In the genomic region with DNA sequence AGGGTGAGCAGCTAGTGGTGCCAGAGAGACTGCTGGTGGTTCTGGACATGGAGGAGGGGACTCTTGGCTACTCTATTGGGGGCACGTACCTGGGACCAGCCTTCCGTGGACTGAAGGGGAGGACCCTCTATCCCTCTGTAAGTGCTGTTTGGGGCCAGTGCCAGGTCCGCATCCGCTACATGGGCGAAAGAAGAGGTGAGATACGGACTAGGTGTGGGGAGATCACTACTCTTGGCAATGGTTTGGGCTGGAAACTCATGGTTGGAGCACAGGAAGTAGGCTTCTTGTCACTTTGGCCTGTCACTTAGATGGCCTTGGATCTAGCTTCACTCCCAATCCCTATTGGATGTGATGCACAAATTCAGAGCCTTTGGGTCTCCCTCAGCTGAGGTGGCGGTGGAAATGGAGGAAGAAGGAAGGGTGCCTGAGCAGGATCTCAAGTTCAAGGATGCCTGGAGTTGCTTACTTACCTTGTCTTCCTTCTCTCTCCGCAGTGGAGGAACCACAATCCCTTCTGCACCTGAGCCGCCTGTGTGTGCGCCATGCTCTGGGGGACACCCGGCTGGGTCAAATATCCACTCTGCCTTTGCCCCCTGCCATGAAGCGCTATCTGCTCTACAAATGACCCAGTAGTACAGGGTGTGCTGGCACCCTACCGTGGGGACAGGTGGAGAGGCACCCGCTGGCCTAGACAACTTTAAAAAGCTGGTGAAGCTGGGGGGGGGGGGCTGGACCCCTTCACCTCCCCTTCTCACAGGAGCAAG, we compare ENCODE assay signal across 8 mouse cellular contexts. TPM values are rescaled to one million over a fixed set of nuclear protein-coding genes. Genes with fewer than 3 reads are reported as not detected.
A peak's percentile ranks its signal among the peaks of the same experiment; 100 is the strongest.
DNase-seq lines count a peak whose midpoint lies in the region; ATAC-seq lines count a peak whose summit lies in the region.

No protein-coding gene starts in this region.

- 40% methylated on average over 14 of the region's 14 CpGs for WGBS in neural tube, embryonic 11.5 days
- 50% methylated on average over 14 of the region's 14 CpGs for WGBS in limb, embryonic 11.5 days
- 38% methylated on average over 14 of the region's 14 CpGs for WGBS in stomach, embryonic 15.5 days

- H3K4me2 ChIP-seq in neural tube, embryonic 11.5 days (ENCODE audit: low read depth): peak overlapping the region; percentile 99
- peak overlapping the region; percentile 95 for H3K4me2 ChIP-seq in limb, embryonic 11.5 days (ENCODE audit: low read depth, severe bottlenecking)
- H3K4me2 ChIP-seq in stomach, embryonic 15.5 days: peak overlapping the region; percentile 97

- peaks cover 7% of the 10 kb centered on the region; the same call in 1 of the 2 replicates for H3K36me3 ChIP-seq in neural tube, embryonic 11.5 days (ENCODE audit: control insufficient read depth, insufficient read depth, low read length)
- peaks cover 9% of the 10 kb centered on the region; the same call in 1 of the 2 replicates for H3K36me3 ChIP-seq in limb, embryonic 11.5 days (ENCODE audit: control insufficient read depth, insufficient read depth, low read length)
- peaks cover 16% of the 10 kb centered on the region for H3K36me3 ChIP-seq in stomach, embryonic 15.5 days

- H3K9me3 ChIP-seq in neural tube, embryonic 11.5 days (ENCODE audit: control insufficient read depth, low read length): no peaks in the 10 kb centered on the region
- H3K9me3 ChIP-seq in limb, embryonic 11.5 days (ENCODE audit: control insufficient read depth, low read length): no peaks in the 10 kb centered on the region
- no peaks in the 10 kb centered on the region for H3K9me3 ChIP-seq in stomach, embryonic 15.5 days

- H3K9ac ChIP-seq in neural tube, embryonic 11.5 days (ENCODE audit: low read length): peak overlapping the region; percentile 65; the same call in 1 of the 2 replicates
- peak overlapping the region; percentile 64 for H3K9ac ChIP-seq in limb, embryonic 11.5 days (ENCODE audit: low read length)
- peak overlapping the region; percentile 58 for H3K9ac ChIP-seq in stomach, embryonic 15.5 days

- peak; percentile 36 for DNase-seq in cerebellum, adult 11 months
- DNase-seq in cerebellum, postnatal 4 days (ENCODE audit: low spot score in 2 of 2): no peak
- DNase-seq in neural tube, embryonic 11.5 days (ENCODE audit: low spot score): no peak
- no peak for DNase-seq in neural tube, embryonic 10.5 days (ENCODE audit: extremely low spot score, low spot score)
- DNase-seq in limb, embryonic 11.5 days (ENCODE audit: low spot score): no peak
- DNase-seq in right cerebral cortex, postnatal 25 days: no peak
- DNase-seq in urinary bladder, postnatal 4 days (ENCODE audit: low spot score in 2 of 2): no peak

- H3K4me3 ChIP-seq in neural tube, embryonic 11.5 days (ENCODE audit: low read depth, low read length): peak overlapping the region; percentile 52
- H3K4me3 ChIP-seq in limb, embryonic 11.5 days (ENCODE audit: low read depth, low read length): peak overlapping the region; percentile 56
- H3K4me3 ChIP-seq in stomach, embryonic 15.5 days (replicated peaks): peak overlapping the region; percentile 68

- no peak for ATAC-seq in neural tube, embryonic 11.5 days (ENCODE audit: insufficient read depth, low FRiP score, low TSS enrichment)
- no peak for ATAC-seq in limb, embryonic 11.5 days (ENCODE audit: insufficient number of reproducible peaks, low FRiP score, low TSS enrichment, low read depth)
- no peak for ATAC-seq in stomach, embryonic 15.5 days (ENCODE audit: insufficient read depth, low FRiP score, low read depth)

- peaks cover 14% of the 10 kb centered on the region for H3K4me1 ChIP-seq in neural tube, embryonic 11.5 days (ENCODE audit: control insufficient read depth, insufficient read depth, low read length)
- H3K4me1 ChIP-seq in limb, embryonic 11.5 days (ENCODE audit: control insufficient read depth, insufficient read depth, low read length): peaks cover 19% of the 10 kb centered on the region; the same call in 1 of the 2 replicates
- H3K4me1 ChIP-seq in stomach, embryonic 15.5 days: peaks cover 51% of the 10 kb centered on the region

- H3K27me3 ChIP-seq in neural tube, embryonic 11.5 days (ENCODE audit: control insufficient read depth, insufficient read depth, low read length): no peaks in the 10 kb centered on the region
- H3K27me3 ChIP-seq in limb, embryonic 11.5 days (ENCODE audit: control insufficient read depth, insufficient read depth, low read length): no peaks in the 10 kb centered on the region
- H3K27me3 ChIP-seq in stomach, embryonic 15.5 days (replicated peaks): no peaks in the 10 kb centered on the region

- no peak overlapping the region; the same call in 1 of the 2 replicates for H3K27ac ChIP-seq in neural tube, embryonic 11.5 days (ENCODE audit: low read depth, low read length)
- peak overlapping the region; percentile 80; the same call in 1 of the 2 replicates for H3K27ac ChIP-seq in limb, embryonic 11.5 days (replicated peaks; ENCODE audit: low read depth, low read length)
- H3K27ac ChIP-seq in stomach, embryonic 15.5 days: peak overlapping the region; percentile 96

RNA-seq across cellular contexts. Expression of a gene that starts 1.5 kb away (rescaled TPM):
- 6.3 and 6.9 TPM in 2 replicates for polyA plus RNA-seq in neural tube, embryonic 11.5 days (2014; fragmentation: Nextera tagmentation; extraction: Ambion mirVana)
- 5.3 and 5.5 TPM in 2 replicates for polyA plus RNA-seq in limb, embryonic 11.5 days (2014; fragmentation: Nextera tagmentation; extraction: Ambion mirVana)
- polyA plus RNA-seq in stomach, embryonic 15.5 days (2015; fragmentation: Nextera tagmentation; extraction: Ambion mirVana): 11.7 and 12.7 TPM in 2 replicates

RNA-seq across cellular contexts. Expression of a gene that starts 4.1 kb away (rescaled TPM):
- 622 and 634 TPM in 2 replicates for polyA plus RNA-seq in neural tube, embryonic 11.5 days (2014; fragmentation: Nextera tagmentation; extraction: Ambion mirVana)
- polyA plus RNA-seq in limb, embryonic 11.5 days (2014; fragmentation: Nextera tagmentation; extraction: Ambion mirVana): 724 and 825 TPM in 2 replicates
- 890 and 914 TPM in 2 replicates for polyA plus RNA-seq in stomach, embryonic 15.5 days (2015; fragmentation: Nextera tagmentation; extraction: Ambion mirVana)

RNA-seq across cellular contexts. Expression of a gene that starts 19.3 kb away (rescaled TPM):
- 162 and 174 TPM in 2 replicates for polyA plus RNA-seq in neural tube, embryonic 11.5 days (2014; fragmentation: Nextera tagmentation; extraction: Ambion mirVana)
- polyA plus RNA-seq in limb, embryonic 11.5 days (2014; fragmentation: Nextera tagmentation; extraction: Ambion mirVana): 152 and 153 TPM in 2 replicates
- 116 and 125 TPM in 2 replicates for polyA plus RNA-seq in stomach, embryonic 15.5 days (2015; fragmentation: Nextera tagmentation; extraction: Ambion mirVana)

RNA-seq across cellular contexts. Expression of a gene that starts 19.4 kb away (rescaled TPM):
- 190 and 195 TPM in 2 replicates for polyA plus RNA-seq in neural tube, embryonic 11.5 days (2014; fragmentation: Nextera tagmentation; extraction: Ambion mirVana)
- polyA plus RNA-seq in limb, embryonic 11.5 days (2014; fragmentation: Nextera tagmentation; extraction: Ambion mirVana): 243 and 249 TPM in 2 replicates
- polyA plus RNA-seq in stomach, embryonic 15.5 days (2015; fragmentation: Nextera tagmentation; extraction: Ambion mirVana): 141 and 159 TPM in 2 replicates

RNA-seq across cellular contexts. Expression of a gene that starts 30.1 kb away (rescaled TPM):
- 0.22 and 0.29 TPM in 2 replicates for polyA plus RNA-seq in neural tube, embryonic 11.5 days (2014; fragmentation: Nextera tagmentation; extraction: Ambion mirVana)
- 0.40 and 0.43 TPM in 2 replicates for polyA plus RNA-seq in limb, embryonic 11.5 days (2014; fragmentation: Nextera tagmentation; extraction: Ambion mirVana)
- polyA plus RNA-seq in stomach, embryonic 15.5 days (2015; fragmentation: Nextera tagmentation; extraction: Ambion mirVana): 0.97 and 1.1 TPM in 2 replicates
